Mouse (Mus musculus) cortical plate, adult 2 months (tissue): Measurements from ENCODE around the gene Usp44.

Experiments used
- CTCF ChIP-seq: fragments of 200-500 bp; IDR thresholded peaks from 2 replicates; pipeline ENCODE4 v1.5.1; 2011; ENCODE audit warnings: mild to moderate bottlenecking, control low read depth, low read length; ENCODE audit not compliant: insufficient read depth; ENCODE audit errors: extremely low read depth
- POLR2A ChIP-seq: fragments of 200-500 bp; IDR thresholded peaks from 2 replicates; pipeline ENCODE4 v1.6.1; 2011; ENCODE audit warnings: mild to moderate bottlenecking, low read length, control low read depth; ENCODE audit not compliant: insufficient read depth; ENCODE audit errors: extremely low read depth

DNA sequence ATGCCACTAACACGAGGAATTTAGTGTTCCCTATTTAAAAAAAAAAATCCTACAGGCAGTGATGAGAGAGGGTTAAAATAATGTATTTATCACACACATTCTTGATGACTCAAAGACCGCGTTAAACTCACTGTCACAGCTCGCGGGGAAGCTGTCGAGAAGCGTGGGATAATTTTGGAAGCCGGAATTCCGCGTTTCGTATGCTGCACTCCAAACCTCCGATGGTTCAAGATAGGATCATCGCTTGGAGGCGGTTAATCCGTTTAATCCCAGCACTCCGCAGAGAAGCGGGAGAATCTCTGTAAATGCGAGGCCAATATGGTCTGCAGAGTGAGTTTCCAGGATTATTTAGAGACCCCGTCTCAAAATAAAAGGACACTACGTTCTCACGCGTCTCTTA is 58.6 kb downstream of the Usp44 start:
- TF ChIP-seq POLR2A (no peak), CTCF (no peak)
